In genomic region chr6:115244222-115244621, GRCm38 (mm10) we compare ENCODE assay signal across 22 mouse cellular contexts. TPM values are rescaled to one million over a fixed set of nuclear protein-coding genes. Genes with fewer than 3 reads are reported as not detected.
DNase-seq lines count a peak whose midpoint lies in the region; ATAC-seq and TF ChIP-seq lines count a peak whose summit lies in the region.
"Had no signal": no experiment of that assay in that cellular context is flagged by ENCODE, and none has a peak within 500 bp of the region (broad histone marks: within the 10 kb centered on the region; RNA-seq: fewer than 3 reads in every experiment).

No protein-coding gene starts in this region.

- no peaks in the 10 kb centered on the region for H3K9me3 ChIP-seq in forebrain, postnatal 0 days (ENCODE audit: low read length)
- H3K9me3 ChIP-seq in forebrain, embryonic 12.5 days: no peaks in the 10 kb centered on the region
- no peaks in the 10 kb centered on the region for H3K9me3 ChIP-seq in lung, embryonic 14.5 days (ENCODE audit: low read depth, low read length)
- no peaks in the 10 kb centered on the region for H3K9me3 ChIP-seq in stomach, postnatal 0 days (ENCODE audit: control insufficient read depth, low read length)
- H3K9me3 ChIP-seq: kidney, embryonic 15.5 days; limb, embryonic 13.5 days; liver, embryonic 15.5 days; midbrain, embryonic 10.5 days; neural tube, embryonic 13.5 days had no signal

- no peak overlapping the region for H3K4me3 ChIP-seq in forebrain, postnatal 0 days (ENCODE audit: low read depth, low read length)
- no peak overlapping the region for H3K4me3 ChIP-seq in forebrain, embryonic 12.5 days (replicated peaks)
- no peak overlapping the region for H3K4me3 ChIP-seq in lung, embryonic 14.5 days (ENCODE audit: low read depth, low read length)
- no peak overlapping the region for H3K4me3 ChIP-seq in cerebellum, adult 2 months (replicated peaks; ENCODE audit: insufficient read depth, low read depth, low read length)
- no peak overlapping the region for H3K4me3 ChIP-seq in stomach, postnatal 0 days (ENCODE audit: low read depth, low read length)
- H3K4me3 ChIP-seq: kidney, embryonic 15.5 days; limb, embryonic 13.5 days; liver, embryonic 15.5 days; midbrain, embryonic 10.5 days; neural tube, embryonic 13.5 days had no signal

- 57% methylated on average over 2 of the region's 2 CpGs for WGBS in forebrain, postnatal 0 days
- 74% methylated on average over 2 of the region's 2 CpGs for WGBS in forebrain, embryonic 12.5 days
- 62% methylated on average over 2 of the region's 2 CpGs for WGBS in lung, embryonic 14.5 days
- WGBS in cerebellum, adult 2 months: 12% methylated on average over 2 of the region's 2 CpGs
- WGBS in stomach, postnatal 0 days: 81% methylated on average over 2 of the region's 2 CpGs

- no peak overlapping the region for H3K9ac ChIP-seq in forebrain, postnatal 0 days
- H3K9ac ChIP-seq in forebrain, embryonic 12.5 days: no peak overlapping the region
- H3K9ac ChIP-seq in lung, embryonic 14.5 days: no peak overlapping the region
- H3K9ac ChIP-seq in stomach, postnatal 0 days (ENCODE audit: low read length): no peak overlapping the region
- H3K9ac ChIP-seq: kidney, embryonic 15.5 days; limb, embryonic 13.5 days; liver, embryonic 15.5 days; neural tube, embryonic 13.5 days had no signal

- TF ChIP-seq EP300 in stomach, postnatal 0 days (optimal IDR thresholded peaks at IDR 0.05): no peak

- no peak for TF ChIP-seq CTCF in forebrain, postnatal 0 days (IDR thresholded peaks at IDR 0.05; ENCODE audit: low read depth)
- 0 out of 2 replicates have a peak, but pooled peaks have one; percentile 6 for TF ChIP-seq CTCF in lung, embryonic 14.5 days (IDR thresholded peaks at IDR 0.05; ENCODE audit: low read depth)
- TF ChIP-seq CTCF in cerebellum, adult 2 months (IDR thresholded peaks at IDR 0.05; ENCODE audit: borderline replicate concordance, insufficient read depth, low read depth, low read length): peak; percentile 35; the same call in 1 of the 2 replicates
- peak; percentile 29; the same call in 1 of the 2 replicates for TF ChIP-seq CTCF in stomach, postnatal 0 days (IDR thresholded peaks at IDR 0.05; ENCODE audit: low read depth)

- DNase-seq in forebrain, postnatal 0 days: no peak
- DNase-seq in lung, embryonic 14.5 days: no peak
- no peak for DNase-seq in lung, postnatal 36 days
- peak; percentile 63 to 81 for DNase-seq in cerebellum, adult 2 months
- DNase-seq in stomach, postnatal 0 days (ENCODE audit: low spot score): no peak
- no peak for DNase-seq in heart, adult 18-20 months
- DNase-seq in testis, postnatal 14 days (ENCODE audit: low spot score): no peak
- DNase-seq: adrenal gland, postnatal 25 days; lung, postnatal 4 days; right cerebral cortex, postnatal 25 days; thymus, postnatal 25 days had no signal

- H3K4me2 ChIP-seq in forebrain, postnatal 0 days (ENCODE audit: low read depth): no peak overlapping the region
- no peak overlapping the region for H3K4me2 ChIP-seq in forebrain, embryonic 12.5 days
- H3K4me2 ChIP-seq in lung, embryonic 14.5 days: no peak overlapping the region
- H3K4me2 ChIP-seq in stomach, postnatal 0 days (replicated peaks; ENCODE audit: low read depth): no peak overlapping the region
- H3K4me2 ChIP-seq: kidney, embryonic 15.5 days; limb, embryonic 13.5 days; liver, embryonic 15.5 days; neural tube, embryonic 13.5 days had no signal

- no peak for TF ChIP-seq POLR2A in cerebellum, adult 2 months (IDR thresholded peaks at IDR 0.05; ENCODE audit: borderline replicate concordance, insufficient read depth, low read length)

- peak; percentile 25; the same call in 1 of the 2 replicates for ATAC-seq in forebrain, postnatal 0 days
- no peak for ATAC-seq in forebrain, embryonic 12.5 days (ENCODE audit: low FRiP score)
- no peak for ATAC-seq in lung, embryonic 14.5 days (ENCODE audit: insufficient read depth)
- no peak for ATAC-seq in stomach, postnatal 0 days (ENCODE audit: low FRiP score, low TSS enrichment)

- H3K27ac ChIP-seq in forebrain, postnatal 0 days (ENCODE audit: low read depth, low read length): no peak overlapping the region
- H3K27ac ChIP-seq in forebrain, embryonic 12.5 days: no peak overlapping the region
- H3K27ac ChIP-seq in lung, embryonic 14.5 days (ENCODE audit: low read depth): no peak overlapping the region
- peak overlapping the region; percentile 63 for H3K27ac ChIP-seq in cerebellum, adult 2 months (ENCODE audit: insufficient read depth, low read length)
- no peak overlapping the region for H3K27ac ChIP-seq in stomach, postnatal 0 days (replicated peaks)
- H3K27ac ChIP-seq: kidney, embryonic 15.5 days; limb, embryonic 13.5 days; liver, embryonic 15.5 days; midbrain, embryonic 10.5 days; neural tube, embryonic 13.5 days had no signal

- H3K4me1 ChIP-seq in forebrain, postnatal 0 days (ENCODE audit: insufficient read depth): no peaks in the 10 kb centered on the region
- peaks cover 4% of the 10 kb centered on the region; the same call in 1 of the 2 replicates for H3K4me1 ChIP-seq in forebrain, embryonic 12.5 days
- no peaks in the 10 kb centered on the region for H3K4me1 ChIP-seq in lung, embryonic 14.5 days (ENCODE audit: insufficient read depth)
- H3K4me1 ChIP-seq in cerebellum, adult 2 months (ENCODE audit: control insufficient read depth, insufficient read depth, low read length): peaks cover 57% of the 10 kb centered on the region
- H3K4me1 ChIP-seq in stomach, postnatal 0 days (replicated peaks; ENCODE audit: control insufficient read depth, insufficient read depth): no peaks in the 10 kb centered on the region
- H3K4me1 ChIP-seq: kidney, embryonic 15.5 days; limb, embryonic 13.5 days; liver, embryonic 15.5 days; neural tube, embryonic 13.5 days had no signal

- H3K36me3 ChIP-seq in forebrain, postnatal 0 days (ENCODE audit: insufficient read depth): peaks cover 19% of the 10 kb centered on the region; the same call in 1 of the 2 replicates
- H3K36me3 ChIP-seq in forebrain, embryonic 12.5 days (replicated peaks): no peaks in the 10 kb centered on the region
- no peaks in the 10 kb centered on the region for H3K36me3 ChIP-seq in lung, embryonic 14.5 days (ENCODE audit: insufficient read depth)
- H3K36me3 ChIP-seq in stomach, postnatal 0 days (ENCODE audit: control insufficient read depth, insufficient read depth, low read length): no peaks in the 10 kb centered on the region
- H3K36me3 ChIP-seq: kidney, embryonic 15.5 days; limb, embryonic 13.5 days; liver, embryonic 15.5 days; midbrain, embryonic 10.5 days had no signal

- H3K27me3 ChIP-seq in forebrain, postnatal 0 days (ENCODE audit: insufficient read depth, low read length): no peaks in the 10 kb centered on the region
- no peaks in the 10 kb centered on the region for H3K27me3 ChIP-seq in forebrain, embryonic 12.5 days
- H3K27me3 ChIP-seq in lung, embryonic 14.5 days (ENCODE audit: insufficient read depth, low read length): no peaks in the 10 kb centered on the region
- no peaks in the 10 kb centered on the region for H3K27me3 ChIP-seq in cerebellum, adult 2 months (ENCODE audit: control insufficient read depth, insufficient read depth, low read length)
- no peaks in the 10 kb centered on the region for H3K27me3 ChIP-seq in stomach, postnatal 0 days (ENCODE audit: control insufficient read depth, insufficient read depth, low read length)
- H3K27me3 ChIP-seq: kidney, embryonic 15.5 days; limb, embryonic 13.5 days; liver, embryonic 15.5 days; neural tube, embryonic 13.5 days had no signal

RNA-seq across cellular contexts. Expression of gene Timp4, which starts 7.8 kb away (rescaled TPM):
- total RNA-seq in forebrain, postnatal 0 days (2014; rRNA removed): 9.6 and 10.0 TPM in 2 replicates
- 7.9 and 12.7 TPM in 2 replicates for polyA plus RNA-seq in forebrain, postnatal 0 days (2015; fragmentation: Nextera tagmentation; extraction: Ambion mirVana)
- polyA plus RNA-seq in forebrain, embryonic 12.5 days (2016; fragmentation: Nextera tagmentation; extraction: Ambion mirVana): 0.23 and 0.29 TPM in 2 replicates
- 1.1 and 2.3 TPM in 2 replicates for polyA plus RNA-seq in lung, embryonic 14.5 days (2014; fragmentation: Nextera tagmentation; extraction: Ambion mirVana)
- 111 and 118 TPM in 2 replicates for polyA plus RNA-seq in cerebellum, adult 2 months (2012; rRNA removed)
- polyA plus RNA-seq in stomach, postnatal 0 days (2015; fragmentation: Nextera tagmentation; extraction: Ambion mirVana): 1.0 and 1.9 TPM in 2 replicates
- total RNA-seq in heart, adult 18-20 months (2021): 10 to 100 TPM; 41.9 to 50.3 TPM
- total RNA-seq: granulocyte monocyte progenitor cell, adult 5-6 weeks; hematopoietic stem cell, adult 5-6 weeks had no signal

RNA-seq across cellular contexts. Expression of gene Gm17482, which starts 17.1 kb away (rescaled TPM):
- total RNA-seq in forebrain, postnatal 0 days (2014; rRNA removed): not detected in 2 replicates
- polyA plus RNA-seq in forebrain, postnatal 0 days (2015; fragmentation: Nextera tagmentation; extraction: Ambion mirVana): not detected in 2 replicates
- polyA plus RNA-seq in forebrain, embryonic 12.5 days (2016; fragmentation: Nextera tagmentation; extraction: Ambion mirVana): not detected in 2 replicates
- not detected in 2 replicates for polyA plus RNA-seq in lung, embryonic 14.5 days (2014; fragmentation: Nextera tagmentation; extraction: Ambion mirVana)
- not detected in 2 replicates for polyA plus RNA-seq in cerebellum, adult 2 months (2012; rRNA removed)
- not detected in 2 replicates for polyA plus RNA-seq in stomach, postnatal 0 days (2015; fragmentation: Nextera tagmentation; extraction: Ambion mirVana)
- total RNA-seq in heart, adult 18-20 months (2021): not detected
- total RNA-seq: adrenal gland, postnatal 25 days; granulocyte monocyte progenitor cell, adult 5-6 weeks; hematopoietic stem cell, adult 5-6 weeks had no signal
- polyA plus RNA-seq: forebrain, embryonic 11.5 days; heart, embryonic 14.5 days; kidney, embryonic 15.5 days; limb, embryonic 13.5 days; liver, embryonic 15.5 days; midbrain, embryonic 10.5 days; neural tube, embryonic 13.5 days; stomach, embryonic 16.5 days had no signal

Comparison
In these comparisons a context has a peak if more than half of its experiments do, and no peak if none do; other contexts are left out.
1. DNase-seq: peak in cerebellum, adult 2 months (2 of 2); none in forebrain, postnatal 0 days (single experiment), lung, embryonic 14.5 days (single experiment), lung, postnatal 36 days (single experiment), stomach, postnatal 0 days (single experiment), heart, adult 18-20 months (0 of 2) and testis, postnatal 14 days (single experiment).